Mouse (Mus musculus) ES-CJ7 (cell line): Measurements from ENCODE around the gene Clec4e.
A peak's percentile ranks its signal among the peaks of the same experiment; 100 is the strongest.
"Not testable (repeated sequence)": the region's sequence is repeated elsewhere in the genome, so short reads cannot be mapped to it uniquely, and the experiment has no call there.

ENCODE experiments used
- DNase-seq: peaks from one replicate; pipeline ENCODE4 v3.0.0; 2011; ENCODE audit warnings: low read depth, low spot score

Clec4e gene

DNA sequence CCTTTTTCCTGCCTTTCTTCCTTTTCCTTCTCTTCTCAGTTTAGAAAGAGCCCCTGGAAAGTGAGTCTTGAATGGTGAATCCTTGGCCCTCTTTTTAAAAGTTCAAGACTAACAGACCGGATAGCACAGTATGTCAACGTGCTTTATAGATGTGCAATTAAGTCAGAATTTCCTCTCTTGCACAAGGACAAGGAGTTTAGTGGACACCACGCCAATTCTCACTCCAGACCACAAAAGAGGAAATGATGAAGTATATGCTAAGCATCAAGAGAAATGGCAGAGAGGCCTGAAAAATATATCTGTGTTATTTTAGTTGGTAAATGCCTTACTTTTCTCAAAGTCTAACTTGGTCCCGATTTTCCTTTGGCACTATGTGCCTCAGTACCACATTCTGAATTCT lies at the start of gene Clec4e:
TSS of gene Clec4e (minus strand) at position 118 of the 400 bp plus-strand sequence.
- no peak for DNase-seq

DNA sequence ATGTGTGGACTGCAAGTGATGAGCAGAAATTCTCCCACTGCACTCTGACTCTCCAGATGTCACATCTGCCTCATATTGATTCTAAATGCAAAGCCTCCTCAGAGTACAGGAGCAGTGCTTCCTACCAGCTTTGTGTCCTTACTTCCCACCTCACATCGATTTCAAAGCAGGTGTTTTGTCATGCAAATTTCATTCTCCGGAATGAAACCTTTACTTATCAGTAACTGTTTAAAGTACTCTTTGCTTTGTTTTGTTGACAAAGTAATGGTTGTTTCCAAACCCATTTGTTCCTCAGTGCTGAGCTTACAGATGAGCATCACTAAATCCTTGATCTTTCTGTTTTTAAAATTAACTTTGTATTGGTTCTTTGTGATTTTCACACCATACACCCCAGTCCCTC lies 42.8 kb upstream of the Clec4e start:
- DNase-seq = peak; percentile 64

DNA sequence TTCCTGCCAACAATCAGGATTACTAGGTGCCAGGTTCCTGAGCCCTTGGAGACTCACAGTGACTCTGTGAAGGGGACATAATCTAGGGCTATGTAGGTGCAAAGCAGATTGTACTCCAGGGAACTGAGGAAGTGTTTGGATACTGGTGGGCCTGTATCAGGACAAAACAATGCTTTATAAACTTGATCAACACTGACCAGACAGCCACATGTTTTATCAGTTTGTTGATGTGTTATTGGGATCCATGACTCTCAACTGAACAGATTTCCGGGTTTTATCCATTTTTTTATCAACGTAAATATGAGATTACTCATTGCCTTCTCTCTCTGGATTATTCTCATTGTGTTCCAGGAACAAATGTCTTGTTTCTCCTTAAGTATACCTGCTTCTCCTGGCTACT lies 18.4 kb upstream of the Clec4e start, which contains the start of gene Vmn2r19:
TSS of gene Vmn2r19 (plus strand) at position 301 of the 400 bp plus-strand sequence.
- no peak for DNase-seq

DNA sequence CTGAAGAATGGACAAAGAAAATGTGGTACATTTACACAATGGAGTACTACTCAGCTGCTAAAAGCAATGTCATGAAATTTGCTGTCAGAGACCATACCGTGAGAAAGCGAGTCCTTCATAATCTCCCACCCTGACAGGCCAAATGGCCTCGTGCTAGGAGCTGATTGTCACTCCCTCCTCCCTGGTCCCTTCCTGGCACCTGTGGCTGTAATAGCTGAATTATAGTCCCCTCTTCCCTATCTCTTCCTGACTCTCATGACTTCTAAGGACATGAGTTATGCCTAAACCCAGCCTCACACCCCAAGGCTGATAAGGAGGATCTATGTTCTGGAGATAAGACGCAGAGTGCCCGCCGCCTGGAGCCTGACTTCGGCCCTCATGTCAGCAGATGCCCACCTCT lies 16.6 kb upstream of the Clec4e start:
- DNase-seq = not testable (repeated sequence)

DNA sequence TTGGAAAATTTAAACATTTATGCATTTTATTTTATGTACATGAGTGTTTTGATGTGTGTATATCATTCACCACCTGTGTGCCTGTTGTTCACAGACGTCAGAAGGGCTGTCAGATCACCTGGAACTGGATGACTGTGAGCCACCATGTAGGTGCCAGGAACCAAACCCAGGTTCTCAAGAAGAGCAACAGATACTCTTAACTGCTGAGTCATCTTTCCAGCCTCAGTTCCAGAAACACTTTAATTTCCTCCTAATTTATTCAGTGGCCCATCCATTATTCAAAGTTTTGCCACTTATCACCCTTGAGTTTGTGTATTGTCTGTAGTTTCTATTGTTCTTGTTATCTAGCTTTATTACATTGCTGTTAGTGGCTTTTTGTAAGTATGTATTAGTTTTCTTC lies 7.0 kb upstream of the Clec4e start:
- DNase-seq = no peak

DNA sequence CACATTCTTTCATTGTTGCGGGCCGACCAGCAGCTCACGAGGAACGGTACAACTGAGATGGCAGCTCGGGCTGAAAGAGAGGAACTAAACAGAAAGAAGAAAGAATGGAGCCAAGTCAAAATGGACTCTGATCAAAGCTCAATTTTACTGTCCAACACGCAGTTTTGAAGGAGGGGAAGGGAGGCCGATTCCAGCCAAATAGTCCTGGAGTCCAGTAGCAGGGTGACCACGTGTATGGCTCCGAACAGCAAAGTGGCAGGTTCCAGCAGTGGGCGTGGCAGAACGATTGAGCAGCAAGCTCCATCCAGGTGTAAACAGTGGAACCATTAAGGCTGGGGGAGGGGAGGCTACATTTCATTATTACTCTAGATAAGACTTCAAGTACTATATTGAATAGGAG lies 3.8 kb upstream of the Clec4e start:
- not testable (repeated sequence) for DNase-seq

DNA sequence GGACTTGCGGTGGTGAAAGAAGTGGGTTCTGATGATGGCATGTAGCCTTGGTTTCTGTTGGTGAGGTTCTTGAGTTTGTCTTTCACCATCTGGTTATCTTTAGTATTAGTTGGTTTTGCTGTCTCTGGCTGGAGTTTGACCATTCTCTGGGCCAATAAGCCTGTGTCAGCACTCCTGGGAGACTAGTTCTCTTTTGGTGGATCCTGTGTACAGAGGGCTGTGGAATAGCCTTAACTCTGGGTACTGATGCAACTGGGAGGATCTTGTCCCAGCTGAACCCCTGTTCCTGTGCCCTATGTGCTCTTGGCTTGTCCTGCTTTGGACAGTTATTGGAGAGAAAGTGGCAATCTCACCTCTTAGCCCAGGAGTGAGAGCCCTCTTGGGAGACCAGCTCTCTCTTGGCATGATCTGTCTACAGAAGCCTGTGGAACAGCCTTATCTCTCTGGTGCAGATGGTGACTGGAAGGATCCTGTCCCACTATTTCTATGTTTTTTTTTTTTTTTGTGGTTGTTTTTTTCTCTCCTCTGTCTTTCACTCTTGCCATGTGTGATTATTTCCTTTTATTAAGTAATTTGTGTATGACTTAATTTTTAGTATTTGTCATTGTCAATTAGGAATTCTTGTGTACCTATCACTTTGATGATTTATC lies 3.2 kb upstream of the Clec4e start:
- DNase-seq = no peak

DNA sequence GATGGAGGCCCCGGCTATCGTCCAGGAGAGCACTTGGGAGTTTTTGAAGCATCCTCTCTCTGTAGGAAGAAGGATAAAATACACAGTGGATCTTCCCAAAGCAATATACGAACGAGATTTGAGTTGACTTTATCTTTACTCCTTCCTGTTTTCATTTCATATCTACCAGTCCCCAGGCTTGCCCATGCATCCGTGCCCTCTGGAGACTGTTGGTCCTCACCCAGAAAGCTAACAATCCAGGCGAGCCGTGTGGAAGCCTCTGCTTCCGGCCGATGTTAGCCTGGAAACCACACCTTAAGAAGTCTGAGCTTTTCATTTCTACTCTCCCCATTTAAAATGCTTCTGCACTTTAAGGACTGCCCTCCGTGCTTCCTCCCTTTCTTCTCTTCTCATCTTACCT lies 739 bp downstream of the Clec4e start:
- no peak for DNase-seq

DNA sequence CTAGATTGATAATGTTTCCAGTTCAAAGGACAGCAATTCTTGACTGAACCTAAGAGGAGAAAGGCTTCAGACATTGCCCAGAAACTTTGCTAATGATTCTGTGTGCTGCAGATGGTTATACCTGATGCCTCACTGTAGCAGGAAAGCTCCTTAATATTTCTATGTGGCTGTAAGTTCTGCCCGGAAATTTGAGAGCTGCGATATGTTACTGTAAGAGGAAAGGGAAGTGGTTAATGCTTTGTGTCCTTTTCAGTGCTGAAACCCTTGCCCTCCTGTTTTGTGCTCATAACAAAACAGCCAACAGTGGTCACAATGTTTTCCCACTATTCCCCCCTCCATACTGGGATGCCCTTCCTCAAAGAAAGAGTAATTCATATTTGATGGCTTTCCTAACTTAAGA lies 3.4 kb downstream of the Clec4e start:
- DNase-seq = no peak

DNA sequence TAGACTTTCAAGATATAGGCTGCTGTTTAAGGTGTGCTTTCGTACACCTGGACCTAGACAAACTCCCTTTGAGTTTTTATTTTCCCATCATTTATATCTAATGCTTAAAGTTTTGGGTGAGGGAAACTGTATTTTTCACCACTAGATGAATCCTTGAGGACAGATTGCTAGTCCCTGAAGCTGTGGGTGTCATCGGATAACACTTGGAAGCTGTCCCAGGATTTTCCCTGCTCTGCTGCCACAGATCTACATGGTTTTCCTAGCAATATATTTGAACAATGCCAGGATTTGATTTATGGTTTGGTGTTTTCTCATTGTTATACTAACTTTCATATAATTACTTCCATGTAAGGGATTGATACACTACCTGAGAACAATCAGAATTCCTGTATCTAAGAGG lies 10.2 kb downstream of the Clec4e start:
- DNase-seq = no peak

DNA sequence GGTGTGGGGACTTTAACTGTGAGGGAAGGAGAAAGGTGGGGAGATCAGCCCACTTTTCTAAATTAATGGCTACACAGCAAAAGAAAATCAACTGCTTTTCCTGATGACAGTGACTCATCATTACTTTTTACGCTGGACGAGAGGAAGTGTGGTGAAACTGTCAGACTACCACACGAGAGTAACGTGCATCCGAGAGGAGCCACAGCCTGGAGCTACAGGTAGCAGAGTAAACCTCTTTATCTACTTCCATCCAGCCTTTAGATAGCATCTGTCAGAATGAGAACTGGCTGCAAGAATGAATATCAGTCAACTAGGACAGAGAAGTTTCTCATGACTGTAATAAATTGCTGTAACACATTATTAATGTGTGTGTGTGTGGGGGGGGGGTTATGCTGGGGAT lies 22.7 kb downstream of the Clec4e start:
- no peak for DNase-seq

DNA sequence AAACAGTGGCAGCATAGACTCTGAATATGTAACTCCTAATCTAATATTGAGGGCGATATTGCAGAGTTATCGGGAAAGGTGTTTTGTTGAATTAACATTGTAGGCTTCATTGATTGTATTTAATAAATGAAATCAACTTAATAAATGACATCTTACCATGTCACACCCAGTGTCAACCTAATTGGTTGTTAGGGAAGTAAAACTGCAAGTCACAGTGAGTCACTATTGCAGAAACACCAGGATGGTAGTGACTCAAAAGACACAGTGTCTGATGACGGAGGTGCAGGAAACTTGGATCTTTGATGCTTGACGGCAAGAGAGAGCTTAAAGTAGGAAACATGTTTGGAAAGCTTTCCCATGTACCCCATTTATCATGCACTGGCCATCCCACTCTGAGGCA lies 23.9 kb downstream of the Clec4e start:
- DNase-seq = no peak

DNA sequence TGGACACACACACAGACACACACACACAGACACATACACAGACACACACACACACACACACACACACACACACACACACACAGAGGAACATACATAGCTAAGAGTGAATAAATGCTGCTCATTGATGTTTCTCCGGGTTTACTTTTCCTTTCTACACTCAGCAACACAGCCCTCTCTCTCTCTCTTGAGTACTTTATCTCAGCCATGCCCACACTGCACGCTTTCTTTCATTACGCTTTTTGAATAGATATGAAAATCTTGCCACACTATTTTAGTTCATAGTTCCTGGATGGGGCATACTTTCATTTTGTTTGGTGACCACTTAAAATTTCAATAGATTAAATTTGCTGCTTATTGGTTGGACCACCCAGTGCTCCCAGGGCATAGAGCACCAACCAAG lies 25.5 kb downstream of the Clec4e start:
- DNase-seq = no peak

DNA sequence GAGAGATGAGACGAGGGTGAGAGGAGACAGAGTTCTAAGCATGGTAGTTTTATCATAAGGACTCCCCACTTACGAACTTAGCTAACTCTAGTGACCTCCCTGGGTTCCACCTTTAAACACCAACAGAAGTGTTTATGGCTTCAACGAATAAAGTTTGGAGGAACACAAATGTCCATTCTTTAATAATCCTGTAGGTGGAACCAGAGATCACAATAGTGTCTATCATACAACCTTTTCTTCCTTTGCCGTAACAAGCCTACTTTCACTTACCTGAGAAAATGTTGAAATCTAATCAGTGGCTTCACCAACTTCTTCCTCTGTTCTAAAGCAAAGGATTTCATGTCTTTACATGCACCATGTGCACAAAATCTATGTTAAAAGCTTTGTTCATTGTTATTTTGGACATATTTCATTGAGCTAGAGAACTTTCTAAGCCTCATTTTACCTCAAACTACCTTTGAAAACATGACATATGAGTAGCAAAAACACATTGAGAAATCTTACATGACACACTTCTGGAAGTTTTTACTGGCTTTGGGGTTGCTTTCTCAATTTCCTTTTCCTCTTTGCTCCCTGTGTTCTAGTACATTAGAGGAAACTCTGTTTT lies 28.0 kb downstream of the Clec4e start, which contains the start of gene Clec4d:
TSS of gene Clec4d (plus strand) at position 557 of the 607 bp plus-strand sequence.
- no peak for DNase-seq

DNA sequence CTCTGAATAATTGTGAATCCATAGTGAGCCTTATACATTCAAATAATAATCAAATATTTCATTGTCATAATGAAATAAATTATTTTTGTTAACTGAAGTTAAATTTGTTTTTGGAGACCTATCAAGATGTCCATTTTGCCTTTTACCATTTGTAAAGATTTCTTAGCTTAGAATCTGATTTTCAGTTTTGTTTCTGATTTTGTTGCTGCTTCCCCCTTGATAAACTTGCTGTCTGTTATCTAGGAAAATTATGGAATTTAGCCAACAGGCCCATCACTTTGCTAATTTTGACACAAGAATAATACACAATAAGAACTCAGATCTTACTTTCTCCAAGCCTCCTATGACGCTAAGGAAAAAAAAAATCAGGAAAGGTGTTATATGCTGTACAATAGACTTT lies 28.8 kb downstream of the Clec4e start:
- DNase-seq = no peak

DNA sequence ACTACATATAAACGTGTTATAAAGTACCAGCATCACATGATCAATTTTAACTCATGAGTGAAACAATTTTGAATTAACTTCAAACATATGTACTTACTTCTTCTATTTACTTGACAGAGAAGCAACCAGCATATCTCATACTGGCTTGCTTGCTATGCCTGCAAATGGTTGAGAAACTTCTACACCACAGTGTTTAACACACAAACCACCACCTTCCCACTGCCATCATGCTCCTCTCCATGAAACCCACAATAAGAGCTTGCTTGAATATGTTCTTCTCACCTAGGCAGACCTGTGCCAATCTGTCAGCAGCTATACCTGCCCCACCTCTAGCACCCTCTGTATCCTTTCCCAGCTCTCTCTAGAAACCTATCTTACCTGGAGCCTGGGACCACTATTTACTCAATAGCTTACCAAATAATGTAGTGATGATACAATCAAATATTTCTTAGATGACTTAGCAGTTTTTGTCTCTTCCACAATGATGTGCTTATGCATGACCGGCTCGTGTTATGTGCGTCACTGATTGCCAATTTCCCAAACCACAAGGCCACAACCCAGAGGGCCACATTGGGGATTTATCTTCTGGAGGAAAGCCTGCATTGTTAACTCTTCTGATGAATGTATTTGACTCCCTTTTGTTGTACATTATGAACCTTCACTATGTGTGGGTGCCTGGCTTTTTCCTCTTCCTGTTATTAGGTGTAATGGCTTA lies 29.6 kb downstream of the Clec4e start:
- no peak for DNase-seq

DNA sequence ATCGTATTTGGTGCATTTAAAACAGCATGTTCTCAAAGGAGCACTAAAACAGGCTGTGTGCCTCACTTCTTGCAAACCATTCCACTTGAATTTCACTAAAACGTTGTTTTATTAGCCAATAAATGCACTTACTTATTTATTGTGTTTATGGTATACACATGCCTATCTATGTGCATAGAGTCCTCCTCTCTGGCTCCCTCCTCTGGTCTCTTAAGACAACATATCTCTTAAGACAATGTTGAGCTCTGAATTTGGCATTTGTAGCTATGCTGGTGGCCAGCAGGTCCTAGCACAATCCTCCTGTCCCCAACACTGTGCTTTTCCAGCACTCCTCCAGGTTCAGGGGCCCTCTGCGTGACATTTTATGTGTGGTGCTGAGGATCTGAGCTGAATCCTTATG lies 30.7 kb downstream of the Clec4e start:
- DNase-seq = peak; percentile 9

DNA sequence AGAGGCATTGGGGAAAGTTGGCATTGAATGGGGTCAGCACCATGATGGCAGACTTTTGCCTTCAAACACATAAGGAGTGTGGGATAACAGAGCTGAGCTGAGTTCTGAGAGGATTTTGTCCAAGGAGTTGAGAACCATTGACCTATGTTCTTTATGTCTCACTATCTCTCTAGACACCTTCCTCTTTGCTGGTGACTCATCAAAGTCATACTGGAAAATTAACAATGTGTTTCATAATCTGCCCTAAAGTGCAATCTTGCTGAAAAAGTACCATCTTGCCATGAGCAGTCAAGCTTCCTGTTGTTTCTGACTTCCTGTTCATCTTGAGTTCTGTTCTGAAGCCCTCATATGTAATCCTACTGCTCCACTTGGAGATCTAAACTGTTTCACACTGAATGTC lies 36.9 kb downstream of the Clec4e start:
- no peak for DNase-seq

DNA sequence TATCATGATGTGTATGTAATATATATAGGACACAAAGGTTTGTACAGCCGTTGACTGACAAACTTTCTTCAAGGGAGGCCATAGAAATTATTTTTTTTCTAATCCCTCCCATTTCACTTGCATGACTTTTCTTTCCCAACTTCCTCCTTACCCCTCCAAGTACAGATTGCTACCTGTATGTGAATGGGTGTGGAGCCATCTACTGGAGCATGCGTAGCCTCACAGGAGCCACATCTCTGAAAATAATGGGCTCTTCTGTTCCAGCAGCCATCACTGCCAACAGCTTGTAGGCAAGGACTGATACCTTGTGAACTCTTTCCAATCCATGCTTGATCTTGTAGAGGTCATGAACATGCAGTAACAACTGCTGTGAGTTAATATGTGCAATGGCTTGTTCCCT lies 40.8 kb downstream of the Clec4e start:
- peak; percentile 19 for DNase-seq

DNA sequence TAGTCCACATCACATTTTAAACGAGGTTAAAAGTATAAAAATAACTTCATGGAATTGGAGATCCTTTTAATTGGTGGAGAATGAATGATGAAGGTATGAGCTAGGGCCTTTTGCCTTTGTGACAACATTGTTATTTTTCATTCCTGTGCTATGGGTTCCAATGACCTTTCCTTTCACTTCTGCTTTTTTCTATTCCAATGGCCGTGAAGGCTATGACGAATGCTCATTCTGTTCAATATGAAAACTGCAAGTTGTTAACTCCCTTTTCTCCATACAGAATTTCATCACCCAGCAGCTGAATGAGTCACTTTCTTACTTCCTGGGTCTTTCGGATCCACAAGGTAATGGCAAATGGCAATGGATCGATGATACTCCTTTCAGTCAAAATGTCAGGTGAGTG lies 45.5 kb downstream of the Clec4e start:
- no peak for DNase-seq

DNA sequence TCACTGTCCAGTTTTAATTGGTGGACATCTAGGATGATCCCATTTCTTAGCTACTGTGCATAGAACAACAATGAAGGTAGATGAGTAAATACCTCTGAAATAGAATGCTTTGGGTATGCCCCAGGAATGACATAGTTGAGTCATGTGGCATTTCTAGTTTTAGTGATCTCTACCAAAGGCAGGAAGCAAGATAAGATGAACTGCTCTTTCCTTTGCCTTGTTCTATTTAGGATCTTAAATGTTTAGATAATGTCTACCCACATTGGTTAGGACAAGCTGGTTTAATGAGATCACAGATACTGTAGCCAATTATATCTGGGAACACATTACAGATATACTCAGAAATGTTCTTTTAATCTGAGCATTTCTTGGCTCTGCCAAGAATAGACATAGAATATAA lies 52.1 kb downstream of the Clec4e start:
- no peak for DNase-seq
